Mouse (Mus musculus) ovary, adult 10 weeks (tissue): Measurements from ENCODE around the gene Lrrc19. TPM values are rescaled to one million over a fixed set of nuclear protein-coding genes. Genes with fewer than 3 reads are reported as not detected.

ENCODE experiments used
- polyA plus RNA-seq: library from polyadenylated mRNA; stranded (reverse); fragments of 350-450 nt; fragmentation: Illumina TruSeq; extraction: RNeasy Lipid Tissue Mini Kit (QIAGEN cat#74804); gene quantifications from one replicate; pipeline ENCODE4 v1.2.3, GENCODE M21; 2014

Gene Lrrc19
- not detected for polyA plus RNA-seq

DNA sequence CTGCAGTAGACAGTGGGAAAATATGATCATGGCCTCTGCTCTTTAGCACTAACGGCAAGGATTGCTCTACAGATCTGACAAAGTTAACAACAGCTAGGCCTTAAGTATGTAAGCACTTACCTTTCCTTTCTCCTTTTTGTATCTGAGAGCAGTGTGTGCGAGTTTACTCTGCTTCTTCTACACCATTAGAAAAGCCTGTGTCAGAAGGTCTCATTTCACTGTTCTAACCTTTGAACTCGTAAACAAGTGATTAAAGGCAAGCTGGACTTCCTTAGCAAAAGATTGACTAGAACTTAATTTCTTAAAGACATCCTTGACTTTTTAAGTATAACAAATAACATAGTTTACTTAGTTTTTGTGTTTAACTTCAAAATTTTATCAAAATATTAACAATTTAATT lies at the start of gene Lrrc19:
TSS of gene Lrrc19 (minus strand) at position 225 of the 400 bp plus-strand sequence.

DNA sequence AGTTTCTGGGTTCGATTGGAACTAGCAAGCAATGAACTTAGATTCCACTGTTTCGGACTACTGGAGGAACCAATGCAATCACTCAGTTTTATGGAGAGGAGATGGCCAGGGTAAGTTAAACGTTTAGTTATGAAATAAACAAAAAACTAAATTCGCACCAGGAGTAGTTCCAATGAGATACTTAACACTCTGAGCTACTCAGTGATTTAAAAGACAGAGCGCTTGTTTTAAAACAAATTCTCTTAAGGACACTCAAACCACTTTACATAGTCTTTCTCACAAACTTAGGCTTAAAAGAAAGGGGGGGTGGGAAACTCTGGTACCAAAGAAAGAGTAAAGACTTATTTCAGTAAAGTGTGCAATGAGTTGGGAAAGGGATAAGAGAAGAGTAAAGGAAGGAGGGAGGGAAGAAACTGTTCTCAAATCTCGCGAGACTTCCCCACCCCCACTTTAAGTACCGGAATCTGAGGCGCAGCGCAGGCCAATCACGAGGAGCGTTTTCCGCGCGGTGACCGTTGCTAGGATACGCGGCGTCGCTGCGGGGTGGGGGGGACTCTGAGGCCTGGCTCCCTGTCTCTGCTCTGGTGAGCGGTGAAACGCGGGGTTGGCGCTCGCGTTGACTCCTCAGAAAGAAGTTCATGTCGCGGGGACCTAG lies 35.8 kb downstream of the Lrrc19 start, which contains the start of gene Ift74:
TSS of gene Ift74 (plus strand) at position 520 of the 655 bp plus-strand sequence.

DNA sequence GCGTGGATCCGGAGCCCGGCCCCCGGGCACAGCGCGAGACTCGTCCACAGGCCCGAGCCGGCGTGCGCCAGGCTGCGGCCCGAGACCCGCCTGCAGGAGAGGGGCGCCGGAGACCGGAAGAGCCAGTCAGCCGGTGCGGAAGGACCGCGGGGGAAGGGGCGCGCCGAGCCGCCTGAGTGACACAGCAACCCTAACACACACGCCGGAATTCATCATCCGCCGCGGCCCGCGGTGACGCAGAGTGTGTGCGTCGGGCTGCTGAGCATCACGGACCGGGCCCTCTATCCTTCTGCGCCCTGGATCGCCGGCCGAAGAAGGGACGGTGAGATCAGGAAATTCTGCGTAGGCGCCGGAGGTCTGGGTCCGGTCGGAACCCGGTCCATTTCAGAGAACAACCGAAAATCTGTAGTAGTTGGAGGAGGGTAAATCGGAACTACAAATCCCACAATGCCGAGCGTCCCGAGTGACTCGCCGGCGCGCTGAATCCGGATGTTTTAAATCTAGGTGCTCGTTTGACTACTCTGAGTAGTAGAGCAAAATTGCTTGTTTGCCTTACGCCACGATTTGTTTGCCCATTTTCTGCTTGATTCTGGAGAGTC lies 46.8 kb downstream of the Lrrc19 start, which contains the start of gene Plaa:
TSS of gene Plaa (minus strand) at position 214 of the 599 bp plus-strand sequence.

Other genes starting within 250 kb of the Lrrc19 start
- not detected for gene Gm10306, start 93.6 kb downstream of the Lrrc19 start, polyA plus RNA-seq
- gene Caap1, start 93.3 kb downstream of the Lrrc19 start, polyA plus RNA-seq = 36.7 TPM
- gene Plaa, start 46.9 kb downstream of the Lrrc19 start, polyA plus RNA-seq = 224 TPM
- 130 TPM for gene Ift74, start 35.7 kb downstream of the Lrrc19 start, polyA plus RNA-seq
- 22.1 TPM for gene Tek, start 89.1 kb upstream of the Lrrc19 start, polyA plus RNA-seq